Mouse (Mus musculus): ENCODE measurements at regions not wholly inside any gene's neighbourhood (a gene's known extent, or its start where the extent isn't known, plus 50 kb on each side); places are given as distances from the start of the nearest gene placed in this dataset.

GRCm38 (mm10) chr3:137100627-137101404 lies 240.1 kb upstream of the Emcn start:
- peak; percentile 37 to 53 for DNase-seq (ENCODE audit: low spot score in 2 of 2)

GRCm38 (mm10) chr3:137105930-137106329 lies 234.9 kb upstream of the Emcn start:
- peak; percentile 35 to 51 for DNase-seq (ENCODE audit: low spot score in 2 of 2)

GRCm38 (mm10) chr3:137108197-137108596 lies 232.7 kb upstream of the Emcn start:
- DNase-seq (ENCODE audit: low spot score in 2 of 2): no peak

- DNase-seq (ENCODE audit: low spot score in 2 of 2): no peak
Observed at GRCm38 (mm10) chr3:137109786-137110185, 231.1 kb upstream of the Emcn start.

GRCm38 (mm10) chr3:137110485-137110884 lies 230.4 kb upstream of the Emcn start:
- peak in 1 of 2 experiments; percentile 32 for DNase-seq (ENCODE audit: low spot score in 2 of 2)

- no peak for DNase-seq (ENCODE audit: low spot score in 2 of 2)
Observed at GRCm38 (mm10) chr3:137129967-137130366, 210.9 kb upstream of the Emcn start.

- DNase-seq (ENCODE audit: low spot score in 2 of 2): no peak
Observed at GRCm38 (mm10) chr3:137142041-137142440, 198.8 kb upstream of the Emcn start.

GRCm38 (mm10) chr3:137146062-137146461 lies 194.8 kb upstream of the Emcn start:
- DNase-seq (ENCODE audit: low spot score in 2 of 2): no peak

GRCm38 (mm10) chr3:137147405-137147804 lies 193.5 kb upstream of the Emcn start:
- DNase-seq (ENCODE audit: low spot score in 2 of 2): no peak

- DNase-seq (ENCODE audit: low spot score in 2 of 2): peak; percentile 52 to 57
Observed at GRCm38 (mm10) chr3:137150414-137151010, 190.4 kb upstream of the Emcn start.

- no peak for DNase-seq (ENCODE audit: low spot score in 2 of 2)
Observed at GRCm38 (mm10) chr3:137151431-137151830, 189.4 kb upstream of the Emcn start.

GRCm38 (mm10) chr3:137153234-137153633 lies 187.6 kb upstream of the Emcn start:
- DNase-seq (ENCODE audit: low spot score in 2 of 2): no peak

- DNase-seq (ENCODE audit: low spot score in 2 of 2): no peak
Observed at GRCm38 (mm10) chr3:137154200-137155042, 186.4 kb upstream of the Emcn start.

GRCm38 (mm10) chr3:137155043-137155404 lies 185.8 kb upstream of the Emcn start:
- no peak for DNase-seq (ENCODE audit: low spot score in 2 of 2)

GRCm38 (mm10) chr3:137156250-137156975 lies 184.5 kb upstream of the Emcn start:
- no peak for DNase-seq (ENCODE audit: low spot score in 2 of 2)

- DNase-seq (ENCODE audit: low spot score in 2 of 2): no peak
Observed at GRCm38 (mm10) chr3:137189035-137189434, 151.8 kb upstream of the Emcn start.

- no peak for DNase-seq (ENCODE audit: low spot score in 2 of 2)
Observed at GRCm38 (mm10) chr3:137190489-137190888, 150.4 kb upstream of the Emcn start.

- DNase-seq (ENCODE audit: low spot score in 2 of 2): no peak
Observed at GRCm38 (mm10) chr3:137191009-137191408, 149.9 kb upstream of the Emcn start.

- DNase-seq (ENCODE audit: low spot score in 2 of 2): no peak
Observed at GRCm38 (mm10) chr3:137193873-137194272, 147.0 kb upstream of the Emcn start.

GRCm38 (mm10) chr3:137211667-137212066 lies 129.2 kb upstream of the Emcn start:
- DNase-seq (ENCODE audit: low spot score in 2 of 2): peak; percentile 26 to 31

- DNase-seq (ENCODE audit: low spot score in 2 of 2): no peak
Observed at GRCm38 (mm10) chr3:137216036-137216435, 124.8 kb upstream of the Emcn start.

- DNase-seq (ENCODE audit: low spot score in 2 of 2): no peak
Observed at GRCm38 (mm10) chr3:137217245-137217644, 123.6 kb upstream of the Emcn start.
